Mouse (Mus musculus) megakaryocyte, embryonic 14.5 days (primary cell): ENCODE measurements around the gene Ganc.

Source experiments
- FLI1 ChIP-seq: IDR thresholded peaks from 2 replicates; pipeline ENCODE4 v1.6.1; 2012; ENCODE audit warnings: low read length, inconsistent platforms, mixed read lengths
- GATA1 ChIP-seq: IDR thresholded peaks from 3 replicates; pipeline ENCODE4 v1.6.1; 2012; ENCODE audit warnings: mixed read lengths, low read length, inconsistent platforms, borderline replicate concordance

GRCm38 (mm10) chr2:120444486-120444885 lies 40.8 kb downstream of the Ganc start:
- TF ChIP-seq GATA1 (no peak), FLI1 (no peak)
